Mouse (Mus musculus) cortical plate, adult 2 months (tissue): ENCODE results near the gene Klhdc1. TPM values are rescaled to one million over a fixed set of nuclear protein-coding genes. Genes with fewer than 3 reads are reported as not detected.

Experiments
- H3K27ac ChIP-seq: fragments of 200-500 bp; 2 replicates; pipeline ENCODE4 v1.5.1; 2012; ENCODE audit warnings: low read length, control low read depth, inconsistent platforms; ENCODE audit not compliant: insufficient read depth
- H3K4me1 ChIP-seq: fragments of 200-500 bp; 2 replicates; pipeline ENCODE4 v1.6.1; 2011; ENCODE audit warnings: low read length; ENCODE audit not compliant: control insufficient read depth, insufficient read depth
- H3K4me3 ChIP-seq: fragments of 200-500 bp; 2 replicates; pipeline ENCODE4 v1.5.1; 2011; ENCODE audit warnings: mild to moderate bottlenecking, low read length, control low read depth; ENCODE audit not compliant: insufficient read depth
- CTCF ChIP-seq: fragments of 200-500 bp; IDR thresholded peaks from 2 replicates; pipeline ENCODE4 v1.5.1; 2011; ENCODE audit warnings: mild to moderate bottlenecking, control low read depth, low read length; ENCODE audit not compliant: insufficient read depth; ENCODE audit errors: extremely low read depth
- POLR2A ChIP-seq: fragments of 200-500 bp; IDR thresholded peaks from 2 replicates; pipeline ENCODE4 v1.6.1; 2011; ENCODE audit warnings: mild to moderate bottlenecking, low read length, control low read depth; ENCODE audit not compliant: insufficient read depth; ENCODE audit errors: extremely low read depth
- polyA plus RNA-seq: library from polyadenylated mRNA; depleted of rRNA; stranded (reverse); fragments of >200 nt; gene quantifications from 2 replicates; pipeline ENCODE4 v1.2.3, GENCODE M21; 2012; rRNA removed

Klhdc1 gene
- polyA plus RNA-seq, 1 experiment, result 11.5 TPM

- Histone ChIP-seq H3K4me1 (peaks cover 5% of the 10 kb centered on the region), H3K4me3 (no peak overlapping the region), H3K27ac (no peak overlapping the region)
- TF ChIP-seq CTCF, result no peak
- no peak for TF ChIP-seq POLR2A
Measured at GRCm38 (mm10) chr12:69300391-69300790, 59.4 kb downstream of the Klhdc1 start.

- peaks cover 5% of the 10 kb centered on the region for H3K4me1 ChIP-seq
- TF ChIP-seq CTCF, result no peak
- no peak for TF ChIP-seq POLR2A
- no peak overlapping the region for H3K27ac ChIP-seq
- H3K4me3 ChIP-seq, result no peak overlapping the region
Measured at GRCm38 (mm10) chr12:69302171-69302570, 61.2 kb downstream of the Klhdc1 start.

- peaks cover under 1% of the 10 kb centered on the region; the same call in 1 of the 2 replicates for H3K4me1 ChIP-seq
- H3K4me3 ChIP-seq, result no peak overlapping the region
- TF ChIP-seq POLR2A, result no peak
- no peak for TF ChIP-seq CTCF
- no peak overlapping the region for H3K27ac ChIP-seq
Measured at GRCm38 (mm10) chr12:69304051-69304450, 63.1 kb downstream of the Klhdc1 start.

- Histone ChIP-seq H3K4me1 (no peaks in the 10 kb centered on the region), H3K4me3 (no peak overlapping the region), H3K27ac (no peak overlapping the region)
- TF ChIP-seq POLR2A (no peak), CTCF (no peak)
Measured at GRCm38 (mm10) chr12:69306333-69306732, 65.4 kb downstream of the Klhdc1 start.

GRCm38 (mm10) chr12:69309659-69310058 is 68.7 kb downstream of the Klhdc1 start:
- no peaks in the 10 kb centered on the region for H3K4me1 ChIP-seq
- no peak overlapping the region for H3K27ac ChIP-seq
- H3K4me3 ChIP-seq, result no peak overlapping the region
- TF ChIP-seq CTCF, result no peak
- TF ChIP-seq POLR2A, result no peak

- H3K27ac ChIP-seq, result no peak overlapping the region; the same call in 1 of the 2 replicates
- TF ChIP-seq CTCF, result no peak
- TF ChIP-seq POLR2A, result no peak
- no peaks in the 10 kb centered on the region for H3K4me1 ChIP-seq
- H3K4me3 ChIP-seq, result no peak overlapping the region
Measured at GRCm38 (mm10) chr12:69318431-69318830, 77.5 kb downstream of the Klhdc1 start.

- no peak for TF ChIP-seq POLR2A
- no peak for TF ChIP-seq CTCF
- Histone ChIP-seq H3K27ac (no peak overlapping the region), H3K4me3 (no peak overlapping the region), H3K4me1 (no peaks in the 10 kb centered on the region)
Measured at GRCm38 (mm10) chr12:69331187-69331586, 90.2 kb downstream of the Klhdc1 start.

- Histone ChIP-seq H3K4me1 (no peaks in the 10 kb centered on the region), H3K4me3 (no peak overlapping the region), H3K27ac (no peak overlapping the region)
- TF ChIP-seq POLR2A, result no peak
- no peak for TF ChIP-seq CTCF
Measured at GRCm38 (mm10) chr12:69332147-69332546, 91.2 kb downstream of the Klhdc1 start.

- TF ChIP-seq CTCF, result peak; percentile 36; the same call in 1 of the 2 replicates
- no peak for TF ChIP-seq POLR2A
- H3K27ac ChIP-seq, result no peak overlapping the region
- no peak overlapping the region for H3K4me3 ChIP-seq
- no peaks in the 10 kb centered on the region for H3K4me1 ChIP-seq
Measured at GRCm38 (mm10) chr12:69333547-69333946, 92.6 kb downstream of the Klhdc1 start.

Other genes starting within 250 kb of the Klhdc1 start
- gene Rps29, start 82.0 kb upstream of the Klhdc1 start, polyA plus RNA-seq, result 1,487 and 1,750 TPM in 2 replicates
- 0.13 and 0.15 TPM in 2 replicates for gene Lrr1, start 72.4 kb upstream of the Klhdc1 start, polyA plus RNA-seq
- 324 and 336 TPM in 2 replicates for gene Rpl36al, start 57.1 kb upstream of the Klhdc1 start, polyA plus RNA-seq
- gene Mgat2, start 57.0 kb upstream of the Klhdc1 start, polyA plus RNA-seq, result 15.2 and 15.3 TPM in 2 replicates
- gene Gm49383, start 44.1 kb upstream of the Klhdc1 start, polyA plus RNA-seq, result 0.61 and 0.64 TPM in 2 replicates
- 2.2 and 3.1 TPM in 2 replicates for gene Dnaaf2, start 42.7 kb upstream of the Klhdc1 start, polyA plus RNA-seq
- 1.1 and 3.1 TPM in 2 replicates for gene Gm49384, start 36.9 kb upstream of the Klhdc1 start, polyA plus RNA-seq
- gene Pole2, start 13.0 kb upstream of the Klhdc1 start, polyA plus RNA-seq, result 0.44 and 1.1 TPM in 2 replicates
- 122 and 123 TPM in 2 replicates for gene Klhdc2, start 55.5 kb downstream of the Klhdc1 start, polyA plus RNA-seq
- gene Nemf, start 116.0 kb downstream of the Klhdc1 start, polyA plus RNA-seq, result 33.7 and 34.4 TPM in 2 replicates
- 43.1 and 44.7 TPM in 2 replicates for gene Arf6, start 131.0 kb downstream of the Klhdc1 start, polyA plus RNA-seq
- gene Gm9887, start 131.3 kb downstream of the Klhdc1 start, polyA plus RNA-seq, result 0.40 and 0.64 TPM in 2 replicates